Mouse (Mus musculus): ENCODE data around the gene Spc25. TPM values are rescaled to one million over a fixed set of nuclear protein-coding genes. Genes with fewer than 3 reads are reported as not detected.

Spc25 gene
- total and polyA plus RNA-seq, 3 experiments, result 19.4 to 112 (median 101) TPM

DNA sequence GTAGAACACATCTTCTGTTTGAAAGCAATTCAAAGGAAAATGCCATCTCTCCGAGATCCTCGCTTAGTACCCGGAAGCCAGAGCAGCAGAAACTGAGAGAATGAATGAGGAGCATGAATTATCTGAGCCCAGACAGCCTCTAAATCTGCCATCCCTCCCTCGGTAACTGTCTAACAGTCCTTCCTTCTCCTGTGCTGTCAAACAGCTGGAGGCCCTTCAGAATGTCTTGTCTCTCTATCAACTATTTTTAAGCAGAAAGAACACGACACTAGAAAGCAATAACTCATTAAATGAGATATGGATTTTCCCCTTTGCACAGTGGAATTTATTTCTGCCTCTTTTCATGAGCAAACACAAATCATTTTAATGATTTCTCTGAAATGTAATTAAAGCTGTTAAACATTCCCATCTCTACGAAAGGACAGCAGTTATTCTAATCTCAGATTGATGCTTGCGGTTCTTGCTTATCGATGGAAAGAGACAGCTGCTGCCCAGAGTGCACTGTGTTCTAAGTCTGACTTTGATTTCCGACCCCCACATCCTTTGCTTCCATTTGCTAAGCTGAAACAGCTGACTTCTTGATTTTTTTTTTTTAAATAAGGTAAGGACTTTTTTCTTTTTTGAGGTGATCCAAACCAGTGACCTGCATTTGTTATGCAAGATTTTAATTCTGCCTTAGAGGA lies 35.5 kb downstream of the Spc25 start:
- H3K4me3 ChIP-seq (ENCODE audit: low read depth, low read length), result no peak overlapping the region
- no peak for ATAC-seq (ENCODE audit: extremely low read depth, insufficient number of reproducible peaks, low FRiP score, poor library complexity, severe bottlenecking)
- H3K4me1 ChIP-seq (ENCODE audit: insufficient read depth, low read depth, low read length), result no peaks in the 10 kb centered on the region
- H3K27me3 ChIP-seq (ENCODE audit: insufficient read depth, low read length), result peaks cover 22% of the 10 kb centered on the region
- TF ChIP-seq GATA2 (IDR thresholded peaks at IDR 0.05; ENCODE audit: borderline replicate concordance, low read depth, low read length) (no peak), TAL1 (conservative IDR thresholded peaks at IDR 0.05; ENCODE audit: low read depth, low read length) (no peak), GATA1 (IDR thresholded peaks at IDR 0.05; ENCODE audit: borderline replicate concordance, low read length) (no peak), CTCF (IDR thresholded peaks at IDR 0.05; ENCODE audit: low read depth, low read length) (no peak), POLR2AphosphoS5 (IDR thresholded peaks at IDR 0.05; ENCODE audit: insufficient replicate concordance, low read depth, low read length) (no peak)
- H3K36me3 ChIP-seq (replicated peaks), result no peaks in the 10 kb centered on the region
- no peaks in the 10 kb centered on the region for H3K9me3 ChIP-seq (replicated peaks)
- DNase-seq (ENCODE audit: low spot score), result no peak

DNA sequence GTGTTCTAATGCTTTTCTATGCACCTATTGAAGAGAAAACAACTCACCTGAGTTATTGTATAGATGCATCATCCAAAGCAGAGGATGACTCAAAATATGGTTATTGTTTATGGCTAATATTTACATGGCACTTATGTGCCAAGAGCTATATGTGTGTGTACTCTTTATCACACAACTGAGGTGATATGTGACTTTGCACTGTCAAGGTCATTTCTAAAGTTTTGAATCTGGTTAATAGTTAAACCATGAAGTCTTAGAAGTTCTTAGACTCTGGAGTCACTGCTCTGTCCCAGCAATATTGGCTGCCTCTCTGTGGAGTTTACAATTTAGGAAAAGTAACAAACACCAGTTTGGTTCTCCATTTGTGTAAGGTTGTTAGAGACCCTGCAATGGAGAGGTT lies 47.1 kb downstream of the Spc25 start:
- TF ChIP-seq CTCF (IDR thresholded peaks at IDR 0.05; ENCODE audit: low read depth, low read length), result no peak
- no peak for TF ChIP-seq GATA1 (IDR thresholded peaks at IDR 0.05; ENCODE audit: borderline replicate concordance, low read length)
- TF ChIP-seq POLR2AphosphoS5 (IDR thresholded peaks at IDR 0.05; ENCODE audit: insufficient replicate concordance, low read depth, low read length), result no peak
- no peak for TF ChIP-seq GATA2 (IDR thresholded peaks at IDR 0.05; ENCODE audit: borderline replicate concordance, low read depth, low read length)
- TF ChIP-seq TAL1 (conservative IDR thresholded peaks at IDR 0.05; ENCODE audit: low read depth, low read length), result no peak

DNA sequence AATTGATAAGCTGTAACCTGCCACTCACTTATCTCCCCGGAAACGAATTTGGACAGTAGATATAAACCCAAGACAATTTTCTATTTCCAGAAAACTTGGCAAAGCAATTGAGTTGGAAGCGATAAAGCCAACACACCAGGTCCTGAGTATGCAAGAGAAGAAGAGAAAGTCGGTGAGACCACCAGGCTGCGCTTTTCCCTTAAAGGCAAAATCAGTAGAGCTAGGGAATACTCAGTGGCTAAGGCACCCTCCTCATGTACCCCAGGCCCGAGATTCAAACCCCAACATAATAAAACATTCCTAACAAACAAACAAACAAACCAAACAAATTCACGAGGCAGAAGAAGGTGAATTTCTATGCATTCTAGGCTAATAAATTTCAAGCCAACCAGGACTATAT lies 49.7 kb downstream of the Spc25 start:
- Histone ChIP-seq H3K4me3 (ENCODE audit: low read depth, low read length) (no peak overlapping the region), H3K36me3 (replicated peaks) (no peaks in the 10 kb centered on the region), H3K9me3 (replicated peaks) (no peaks in the 10 kb centered on the region), H3K4me1 (ENCODE audit: insufficient read depth, low read depth, low read length) (no peaks in the 10 kb centered on the region), H3K27me3 (ENCODE audit: insufficient read depth, low read length) (0 out of 2 replicates have a peak, but pooled peaks cover 4% of the 10 kb centered on the region)
- DNase-seq (ENCODE audit: low spot score) (no peak), ATAC-seq (ENCODE audit: extremely low read depth, insufficient number of reproducible peaks, low FRiP score, poor library complexity, severe bottlenecking) (no peak)
- TF ChIP-seq GATA1 (IDR thresholded peaks at IDR 0.05; ENCODE audit: borderline replicate concordance, low read length) (no peak), CTCF (IDR thresholded peaks at IDR 0.05; ENCODE audit: low read depth, low read length) (no peak), TAL1 (conservative IDR thresholded peaks at IDR 0.05; ENCODE audit: low read depth, low read length) (no peak), GATA2 (IDR thresholded peaks at IDR 0.05; ENCODE audit: borderline replicate concordance, low read depth, low read length) (no peak), POLR2AphosphoS5 (IDR thresholded peaks at IDR 0.05; ENCODE audit: insufficient replicate concordance, low read depth, low read length) (no peak)

More for the DNA sequence above, 47.1 kb downstream of the Spc25 start:
- DNase-seq (ENCODE audit: low spot score) (no peak), ATAC-seq (ENCODE audit: extremely low read depth, insufficient number of reproducible peaks, low FRiP score, poor library complexity, severe bottlenecking) (no peak)
- Histone ChIP-seq H3K4me1 (ENCODE audit: insufficient read depth, low read depth, low read length) (no peaks in the 10 kb centered on the region), H3K27me3 (ENCODE audit: insufficient read depth, low read length) (peaks cover 9% of the 10 kb centered on the region), H3K4me3 (ENCODE audit: low read depth, low read length) (no peak overlapping the region), H3K36me3 (replicated peaks) (no peaks in the 10 kb centered on the region), H3K9me3 (replicated peaks) (no peaks in the 10 kb centered on the region)

DNA sequence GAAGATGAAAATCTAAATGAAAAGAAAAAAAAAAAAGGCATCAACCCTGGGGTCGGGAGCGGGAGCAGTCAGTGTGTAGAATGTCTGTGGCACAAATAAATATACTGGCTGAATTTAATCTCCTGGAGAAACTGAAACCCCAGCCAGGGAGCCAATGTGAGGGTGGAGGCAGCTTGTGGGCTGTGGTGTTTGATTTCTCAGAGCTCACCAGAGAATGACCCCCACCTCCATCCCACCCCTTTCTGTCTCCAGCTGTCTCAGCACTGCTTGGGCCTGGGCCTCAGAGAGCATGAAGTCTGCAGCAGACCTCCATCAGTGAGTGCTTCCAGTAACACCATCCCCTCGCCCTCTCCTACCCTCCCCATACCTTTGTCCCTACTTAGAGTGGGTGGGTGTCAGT lies 50.1 kb downstream of the Spc25 start:
- 0 out of 2 replicates have a peak, but pooled peaks cover 4% of the 10 kb centered on the region for H3K27me3 ChIP-seq (ENCODE audit: insufficient read depth, low read length)
- no peaks in the 10 kb centered on the region for H3K9me3 ChIP-seq (replicated peaks)
- DNase-seq (ENCODE audit: low spot score) (no peak), ATAC-seq (ENCODE audit: extremely low read depth, insufficient number of reproducible peaks, low FRiP score, poor library complexity, severe bottlenecking) (no peak)
- H3K4me3 ChIP-seq (ENCODE audit: low read depth, low read length), result no peak overlapping the region
- no peaks in the 10 kb centered on the region for H3K4me1 ChIP-seq (ENCODE audit: insufficient read depth, low read depth, low read length)
- TF ChIP-seq POLR2AphosphoS5 (IDR thresholded peaks at IDR 0.05; ENCODE audit: insufficient replicate concordance, low read depth, low read length) (no peak), TAL1 (conservative IDR thresholded peaks at IDR 0.05; ENCODE audit: low read depth, low read length) (no peak), CTCF (IDR thresholded peaks at IDR 0.05; ENCODE audit: low read depth, low read length) (no peak), GATA1 (IDR thresholded peaks at IDR 0.05; ENCODE audit: borderline replicate concordance, low read length) (no peak), GATA2 (IDR thresholded peaks at IDR 0.05; ENCODE audit: borderline replicate concordance, low read depth, low read length) (no peak)
- H3K36me3 ChIP-seq (replicated peaks), result no peaks in the 10 kb centered on the region

DNA sequence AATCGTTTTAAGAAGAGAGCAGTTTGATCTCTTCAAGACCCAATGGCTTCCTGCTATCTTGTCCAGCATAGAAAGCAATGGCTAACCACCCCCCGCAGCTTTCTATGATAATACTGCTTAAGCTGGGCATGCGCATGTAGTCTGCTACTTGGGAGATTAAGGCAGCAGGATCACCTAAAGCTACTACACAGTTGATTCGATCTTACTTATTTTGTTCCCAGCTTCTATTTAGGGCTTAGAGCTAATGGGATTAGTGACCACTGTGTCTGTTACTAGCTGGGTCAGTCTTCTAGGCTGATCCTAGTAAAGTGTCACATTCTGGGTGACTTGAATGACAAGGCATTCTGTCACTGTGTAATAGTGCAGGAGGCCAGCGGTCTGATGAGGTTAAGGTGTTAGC lies 55.2 kb downstream of the Spc25 start:
- Histone ChIP-seq H3K4me1 (ENCODE audit: insufficient read depth, low read depth, low read length) (peaks cover 3% of the 10 kb centered on the region; the same call in 1 of the 2 replicates), H3K36me3 (replicated peaks) (no peaks in the 10 kb centered on the region), H3K27me3 (ENCODE audit: insufficient read depth, low read length) (peaks cover 3% of the 10 kb centered on the region; the same call in 1 of the 2 replicates), H3K4me3 (ENCODE audit: low read depth, low read length) (no peak overlapping the region), H3K9me3 (replicated peaks) (no peaks in the 10 kb centered on the region)
- ATAC-seq (ENCODE audit: extremely low read depth, insufficient number of reproducible peaks, low FRiP score, poor library complexity, severe bottlenecking) (no peak), DNase-seq (ENCODE audit: low spot score) (no peak)
- TF ChIP-seq TAL1 (conservative IDR thresholded peaks at IDR 0.05; ENCODE audit: low read depth, low read length), result no peak
- no peak for TF ChIP-seq GATA1 (IDR thresholded peaks at IDR 0.05; ENCODE audit: borderline replicate concordance, low read length)
- no peak for TF ChIP-seq POLR2AphosphoS5 (IDR thresholded peaks at IDR 0.05; ENCODE audit: insufficient replicate concordance, low read depth, low read length)
- TF ChIP-seq CTCF (IDR thresholded peaks at IDR 0.05; ENCODE audit: low read depth, low read length), result no peak
- TF ChIP-seq GATA2 (IDR thresholded peaks at IDR 0.05; ENCODE audit: borderline replicate concordance, low read depth, low read length), result no peak

DNA sequence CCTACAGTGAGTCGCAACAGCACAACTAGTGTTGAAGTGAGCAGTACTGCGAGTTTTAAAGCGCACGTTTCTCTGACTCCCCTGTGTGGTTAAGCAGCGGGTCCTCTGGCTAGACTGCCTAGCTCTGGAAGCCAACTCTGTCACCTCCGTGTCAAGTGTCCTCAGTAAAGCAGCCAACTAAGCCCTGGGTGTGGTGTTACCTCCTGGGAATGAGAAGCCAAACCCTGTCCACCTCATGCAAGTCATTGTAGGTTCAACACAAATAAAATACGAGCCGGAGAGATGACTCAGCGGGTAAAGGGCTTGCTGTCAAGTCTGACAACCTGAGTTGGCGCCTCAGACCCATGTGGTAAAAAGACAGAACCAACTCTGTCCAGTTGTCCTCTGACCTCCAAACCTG lies 56.8 kb downstream of the Spc25 start:
- H3K4me1 ChIP-seq (ENCODE audit: insufficient read depth, low read depth, low read length), result peaks cover 3% of the 10 kb centered on the region; the same call in 1 of the 2 replicates
- no peak for TF ChIP-seq TAL1 (conservative IDR thresholded peaks at IDR 0.05; ENCODE audit: low read depth, low read length)
- TF ChIP-seq CTCF (IDR thresholded peaks at IDR 0.05; ENCODE audit: low read depth, low read length), result no peak
- TF ChIP-seq GATA2 (IDR thresholded peaks at IDR 0.05; ENCODE audit: borderline replicate concordance, low read depth, low read length), result no peak
- no peak for TF ChIP-seq GATA1 (IDR thresholded peaks at IDR 0.05; ENCODE audit: borderline replicate concordance, low read length)
- TF ChIP-seq POLR2AphosphoS5 (IDR thresholded peaks at IDR 0.05; ENCODE audit: insufficient replicate concordance, low read depth, low read length), result no peak
- H3K36me3 ChIP-seq (replicated peaks), result no peaks in the 10 kb centered on the region
- H3K9me3 ChIP-seq (replicated peaks), result no peaks in the 10 kb centered on the region
- H3K27me3 ChIP-seq (ENCODE audit: insufficient read depth, low read length), result peaks cover 6% of the 10 kb centered on the region
- ATAC-seq (ENCODE audit: extremely low read depth, insufficient number of reproducible peaks, low FRiP score, poor library complexity, severe bottlenecking) (no peak; the same call in 1 of the 2 replicates), DNase-seq (ENCODE audit: low spot score) (no peak)
- H3K4me3 ChIP-seq (ENCODE audit: low read depth, low read length), result no peak overlapping the region

Measured in G1E (cell line).